Mouse (Mus musculus): ENCODE data around the gene D430041D05Rik.

GRCm38 (mm10) chr2:104411806-104412205 is 993 bp upstream of the D430041D05Rik start:
- TF ChIP-seq CTCF (IDR thresholded peaks at IDR 0.05; ENCODE audit: extremely low read depth, insufficient read depth, low read length) = no peak
- no peak for TF ChIP-seq POLR2A (IDR thresholded peaks at IDR 0.05; ENCODE audit: extremely low read depth, insufficient read depth, low read length)
